Mouse (Mus musculus): Measurements from ENCODE around the gene Tgif1.

- TF ChIP-seq USF1 (IDR thresholded peaks at IDR 0.05; ENCODE audit: low read depth) (no peak), POLR2A (IDR thresholded peaks at IDR 0.05; ENCODE audit: insufficient read length, low read depth) (no peak), E2F4 (IDR thresholded peaks at IDR 0.05; ENCODE audit: insufficient read depth) (no peak), CEBPB (IDR thresholded peaks at IDR 0.05; ENCODE audit: insufficient read depth, poor library complexity, severe bottlenecking) (no peak)
Measured at GRCm38 (mm10) chr17:70838031-70838430, 15.3 kb downstream of the Tgif1 start.
